Mouse (Mus musculus): Measurements from ENCODE around the gene Rassf3. TPM values are rescaled to one million over a fixed set of nuclear protein-coding genes. Genes with fewer than 3 reads are reported as not detected.

Gene Rassf3
- total and polyA plus RNA-seq, 3 experiments: 0.07 to 0.66 TPM; not detected in 1

DNA sequence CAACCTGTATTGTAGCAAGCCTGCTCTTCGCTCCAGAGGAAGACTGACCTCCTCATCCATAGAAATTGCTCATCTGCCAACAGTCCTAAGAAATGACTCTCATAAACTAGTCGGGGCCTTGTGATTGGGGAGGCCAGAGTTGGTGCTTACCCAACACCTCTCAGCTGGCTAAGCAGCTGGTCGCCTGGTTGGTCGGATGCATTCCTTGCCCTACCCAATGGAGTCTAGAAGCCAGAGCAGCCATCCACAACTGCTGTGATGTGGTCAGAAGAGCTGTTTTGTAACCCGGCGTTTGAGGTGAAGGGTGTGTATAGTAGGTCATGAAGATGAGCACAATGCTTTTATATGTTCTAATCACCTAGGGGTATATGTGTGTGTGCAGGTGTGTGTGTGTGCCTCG lies 77.5 kb downstream of the Rassf3 start:
- Histone ChIP-seq H3K4me1 (ENCODE audit: insufficient read depth, low read depth, low read length) (no peaks in the 10 kb centered on the region), H3K9me3 (replicated peaks) (no peaks in the 10 kb centered on the region), H3K27me3 (ENCODE audit: insufficient read depth, low read length) (peaks cover 14% of the 10 kb centered on the region; the same call in 1 of the 2 replicates), H3K4me3 (ENCODE audit: low read depth, low read length) (no peak overlapping the region), H3K36me3 (replicated peaks) (peaks cover 37% of the 10 kb centered on the region)
- TF ChIP-seq GATA2 (IDR thresholded peaks at IDR 0.05; ENCODE audit: borderline replicate concordance, low read depth, low read length) (no peak), POLR2AphosphoS5 (IDR thresholded peaks at IDR 0.05; ENCODE audit: insufficient replicate concordance, low read depth, low read length) (no peak), GATA1 (IDR thresholded peaks at IDR 0.05; ENCODE audit: borderline replicate concordance, low read length) (no peak), TAL1 (conservative IDR thresholded peaks at IDR 0.05; ENCODE audit: low read depth, low read length) (no peak), CTCF (IDR thresholded peaks at IDR 0.05; ENCODE audit: low read depth, low read length) (no peak)
- ATAC-seq (ENCODE audit: extremely low read depth, insufficient number of reproducible peaks, low FRiP score, poor library complexity, severe bottlenecking) (0 out of 2 replicates have a peak, but pooled peaks have one; percentile 17), DNase-seq (ENCODE audit: low spot score) (no peak)

DNA sequence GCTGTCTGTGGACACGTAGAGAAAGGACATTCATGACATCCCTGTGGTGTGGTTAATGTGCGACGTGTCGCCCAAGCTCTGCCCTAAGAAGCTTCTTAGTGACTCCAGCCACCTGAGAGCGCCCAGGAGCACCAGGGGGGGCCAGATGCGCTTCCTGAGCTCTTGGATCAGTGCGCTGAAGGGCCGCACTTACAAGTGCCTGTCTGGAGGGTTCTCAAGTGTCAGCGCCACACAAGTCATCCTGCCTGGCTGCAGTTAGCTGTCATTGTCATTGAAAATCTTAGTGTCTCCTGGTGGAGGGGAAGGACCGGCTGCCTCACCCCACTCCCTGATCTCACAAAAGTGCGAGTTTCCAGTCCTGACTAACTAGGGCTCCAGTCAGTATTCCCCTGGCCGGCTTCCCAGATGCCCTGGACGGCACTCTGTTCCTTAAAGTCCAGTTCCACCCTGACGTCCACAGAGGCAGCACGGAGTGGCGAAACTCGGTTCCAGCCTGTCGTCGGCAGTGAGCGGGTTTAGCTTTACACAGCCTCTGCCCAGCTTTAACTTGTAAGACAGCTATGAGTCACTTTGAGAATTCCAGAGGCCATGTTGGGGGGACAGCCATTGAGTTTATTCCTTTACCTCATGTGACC lies 80.5 kb downstream of the Rassf3 start:
- Histone ChIP-seq H3K9me3 (replicated peaks) (no peaks in the 10 kb centered on the region), H3K4me3 (ENCODE audit: low read depth, low read length) (no peak overlapping the region), H3K36me3 (replicated peaks) (peaks cover 67% of the 10 kb centered on the region), H3K27me3 (ENCODE audit: insufficient read depth, low read length) (peaks cover 4% of the 10 kb centered on the region; the same call in 1 of the 2 replicates), H3K4me1 (ENCODE audit: insufficient read depth, low read depth, low read length) (no peaks in the 10 kb centered on the region)
- DNase-seq (ENCODE audit: low spot score) (no peak), ATAC-seq (ENCODE audit: extremely low read depth, insufficient number of reproducible peaks, low FRiP score, poor library complexity, severe bottlenecking) (no peak)
- no peak for TF ChIP-seq TAL1 (conservative IDR thresholded peaks at IDR 0.05; ENCODE audit: low read depth, low read length)
- TF ChIP-seq GATA1 (IDR thresholded peaks at IDR 0.05; ENCODE audit: borderline replicate concordance, low read length): no peak
- TF ChIP-seq POLR2AphosphoS5 (IDR thresholded peaks at IDR 0.05; ENCODE audit: insufficient replicate concordance, low read depth, low read length): no peak
- no peak for TF ChIP-seq CTCF (IDR thresholded peaks at IDR 0.05; ENCODE audit: low read depth, low read length)
- no peak for TF ChIP-seq GATA2 (IDR thresholded peaks at IDR 0.05; ENCODE audit: borderline replicate concordance, low read depth, low read length)

DNA sequence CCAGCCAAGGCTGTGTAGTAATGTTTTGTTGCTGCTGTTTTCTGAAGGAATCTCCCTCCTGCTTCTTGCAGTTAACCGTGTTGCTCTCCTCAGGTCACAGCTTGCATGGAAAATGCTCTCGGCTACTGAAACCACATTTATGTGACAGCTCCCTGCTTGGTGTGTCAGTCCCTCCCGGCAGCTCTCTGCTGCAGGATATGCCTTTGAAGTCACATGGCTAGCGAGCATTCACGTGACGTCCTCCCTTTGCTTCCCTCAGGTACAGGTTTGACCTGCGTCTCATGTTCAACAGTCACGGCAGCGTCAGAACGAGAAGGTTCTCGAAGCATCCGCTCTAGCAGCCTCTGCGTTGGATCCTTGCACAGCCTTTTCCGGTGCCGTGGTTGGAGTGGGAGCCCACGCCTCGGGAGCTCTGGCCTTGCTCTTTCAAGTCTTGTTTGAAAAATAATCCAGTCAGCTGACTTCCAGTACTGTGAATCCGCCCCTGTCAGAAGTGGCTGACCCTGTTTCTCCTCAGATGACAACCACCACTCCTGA lies 81.3 kb downstream of the Rassf3 start:
- Histone ChIP-seq H3K4me3 (ENCODE audit: low read depth, low read length) (no peak overlapping the region), H3K4me1 (ENCODE audit: insufficient read depth, low read depth, low read length) (no peaks in the 10 kb centered on the region), H3K9me3 (replicated peaks) (no peaks in the 10 kb centered on the region), H3K36me3 (replicated peaks) (peaks cover 75% of the 10 kb centered on the region), H3K27me3 (ENCODE audit: insufficient read depth, low read length) (peaks cover 3% of the 10 kb centered on the region; the same call in 1 of the 2 replicates)
- ATAC-seq (ENCODE audit: extremely low read depth, insufficient number of reproducible peaks, low FRiP score, poor library complexity, severe bottlenecking) (no peak), DNase-seq (ENCODE audit: low spot score) (no peak)
- TF ChIP-seq POLR2AphosphoS5 (IDR thresholded peaks at IDR 0.05; ENCODE audit: insufficient replicate concordance, low read depth, low read length) (no peak), GATA1 (IDR thresholded peaks at IDR 0.05; ENCODE audit: borderline replicate concordance, low read length) (no peak), TAL1 (conservative IDR thresholded peaks at IDR 0.05; ENCODE audit: low read depth, low read length) (no peak), CTCF (IDR thresholded peaks at IDR 0.05; ENCODE audit: low read depth, low read length) (no peak), GATA2 (IDR thresholded peaks at IDR 0.05; ENCODE audit: borderline replicate concordance, low read depth, low read length) (no peak)

DNA sequence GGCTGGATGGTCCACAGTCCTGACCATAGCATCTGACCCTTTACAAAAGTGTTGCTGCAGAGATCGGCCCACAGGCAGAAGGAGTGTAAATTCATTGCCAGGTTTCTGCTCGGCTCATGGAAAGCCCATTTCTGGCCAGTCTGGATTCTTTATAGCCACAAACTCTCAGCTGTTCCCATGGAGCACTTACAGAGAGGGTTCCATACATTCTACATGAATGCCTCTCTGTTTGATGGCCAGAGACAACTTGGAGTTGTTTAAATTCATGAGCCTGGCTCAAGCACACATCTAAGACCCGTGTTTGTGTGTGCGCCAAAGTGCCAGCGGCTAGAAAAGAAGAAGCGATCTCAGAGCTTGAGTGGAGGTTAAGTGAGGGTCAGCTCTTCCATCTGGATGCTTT lies 81.9 kb downstream of the Rassf3 start:
- peaks cover 81% of the 10 kb centered on the region for H3K36me3 ChIP-seq (replicated peaks)
- no peaks in the 10 kb centered on the region for H3K27me3 ChIP-seq (ENCODE audit: insufficient read depth, low read length)
- no peak overlapping the region for H3K4me3 ChIP-seq (ENCODE audit: low read depth, low read length)
- no peaks in the 10 kb centered on the region for H3K9me3 ChIP-seq (replicated peaks)
- TF ChIP-seq CTCF (IDR thresholded peaks at IDR 0.05; ENCODE audit: low read depth, low read length) (no peak), GATA2 (IDR thresholded peaks at IDR 0.05; ENCODE audit: borderline replicate concordance, low read depth, low read length) (no peak), TAL1 (conservative IDR thresholded peaks at IDR 0.05; ENCODE audit: low read depth, low read length) (no peak), GATA1 (IDR thresholded peaks at IDR 0.05; ENCODE audit: borderline replicate concordance, low read length) (no peak), POLR2AphosphoS5 (IDR thresholded peaks at IDR 0.05; ENCODE audit: insufficient replicate concordance, low read depth, low read length) (no peak)
- no peaks in the 10 kb centered on the region for H3K4me1 ChIP-seq (ENCODE audit: insufficient read depth, low read depth, low read length)
- DNase-seq (ENCODE audit: low spot score): no peak
- no peak for ATAC-seq (ENCODE audit: extremely low read depth, insufficient number of reproducible peaks, low FRiP score, poor library complexity, severe bottlenecking)

DNA sequence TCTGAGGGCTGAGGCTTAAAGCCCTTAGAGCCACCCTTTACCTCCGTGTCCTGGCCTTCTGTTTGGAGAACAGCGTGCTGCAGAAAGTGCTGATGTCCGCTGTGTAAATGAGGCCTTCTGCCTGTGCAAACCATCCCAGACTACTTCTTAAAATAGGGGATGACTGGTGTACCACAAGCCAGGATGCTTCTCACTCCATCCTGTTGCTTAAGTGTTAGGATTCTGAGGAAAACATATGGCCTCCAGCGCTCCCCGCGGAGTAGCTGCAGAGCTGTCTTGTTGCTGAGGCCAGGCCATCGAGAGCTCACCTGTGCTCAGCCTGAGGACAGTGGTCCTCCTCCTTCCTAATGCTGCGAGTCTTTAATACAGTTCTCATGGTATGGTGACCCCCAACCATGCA lies 84.2 kb downstream of the Rassf3 start:
- DNase-seq (ENCODE audit: low spot score): no peak
- ATAC-seq (ENCODE audit: extremely low read depth, insufficient number of reproducible peaks, low FRiP score, poor library complexity, severe bottlenecking): no peak
- no peak overlapping the region for H3K4me3 ChIP-seq (ENCODE audit: low read depth, low read length)
- H3K4me1 ChIP-seq (ENCODE audit: insufficient read depth, low read depth, low read length): no peaks in the 10 kb centered on the region
- H3K27me3 ChIP-seq (ENCODE audit: insufficient read depth, low read length): no peaks in the 10 kb centered on the region
- no peak for TF ChIP-seq POLR2AphosphoS5 (IDR thresholded peaks at IDR 0.05; ENCODE audit: insufficient replicate concordance, low read depth, low read length)
- TF ChIP-seq GATA1 (IDR thresholded peaks at IDR 0.05; ENCODE audit: borderline replicate concordance, low read length): no peak
- no peak for TF ChIP-seq GATA2 (IDR thresholded peaks at IDR 0.05; ENCODE audit: borderline replicate concordance, low read depth, low read length)
- no peak for TF ChIP-seq CTCF (IDR thresholded peaks at IDR 0.05; ENCODE audit: low read depth, low read length)
- no peak for TF ChIP-seq TAL1 (conservative IDR thresholded peaks at IDR 0.05; ENCODE audit: low read depth, low read length)
- peaks cover 100% of the 10 kb centered on the region for H3K36me3 ChIP-seq (replicated peaks)
- no peaks in the 10 kb centered on the region for H3K9me3 ChIP-seq (replicated peaks)

DNA sequence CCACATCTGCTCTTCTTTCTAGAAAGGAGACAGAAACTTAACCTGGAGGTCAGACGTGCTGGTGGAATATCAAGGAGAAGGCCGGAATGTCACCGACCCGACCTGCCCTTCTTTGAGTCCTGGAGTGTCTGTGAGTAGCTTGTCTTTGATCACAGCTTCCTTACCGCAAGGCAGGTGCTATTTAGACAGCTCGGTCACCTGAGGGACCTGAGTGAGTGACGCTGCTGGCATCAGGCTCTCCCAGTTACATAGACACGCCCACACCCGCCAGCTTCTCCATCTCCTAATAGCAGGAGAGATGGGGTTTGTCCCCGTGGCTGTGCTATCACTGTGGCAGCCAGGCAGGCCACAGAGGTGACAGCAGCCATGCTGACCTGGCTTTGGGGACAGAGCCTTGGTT lies 85.5 kb downstream of the Rassf3 start:
- no peak for DNase-seq (ENCODE audit: low spot score)
- Histone ChIP-seq H3K27me3 (ENCODE audit: insufficient read depth, low read length) (no peaks in the 10 kb centered on the region), H3K36me3 (replicated peaks) (peaks cover 100% of the 10 kb centered on the region), H3K4me1 (ENCODE audit: insufficient read depth, low read depth, low read length) (no peaks in the 10 kb centered on the region), H3K9me3 (replicated peaks) (no peaks in the 10 kb centered on the region), H3K4me3 (ENCODE audit: low read depth, low read length) (no peak overlapping the region)
- ATAC-seq (ENCODE audit: extremely low read depth, insufficient number of reproducible peaks, low FRiP score, poor library complexity, severe bottlenecking): no peak
- TF ChIP-seq TAL1 (conservative IDR thresholded peaks at IDR 0.05; ENCODE audit: low read depth, low read length) (no peak), CTCF (IDR thresholded peaks at IDR 0.05; ENCODE audit: low read depth, low read length) (no peak), GATA2 (IDR thresholded peaks at IDR 0.05; ENCODE audit: borderline replicate concordance, low read depth, low read length) (no peak), GATA1 (IDR thresholded peaks at IDR 0.05; ENCODE audit: borderline replicate concordance, low read length) (no peak), POLR2AphosphoS5 (IDR thresholded peaks at IDR 0.05; ENCODE audit: insufficient replicate concordance, low read depth, low read length) (no peak)
